18 mouse cellular contexts compared by ENCODE assay signal in genomic region chr6:118944093-118944492, GRCm38 (mm10).
"Had no signal": no experiment of that assay in that cellular context is flagged by ENCODE, and none has a peak within 500 bp of the region (broad histone marks: within the 10 kb centered on the region; RNA-seq: fewer than 3 reads in every experiment).

No protein-coding gene starts in this region.

- DNase-seq: lung, adult 18-20 months; lung, embryonic 14.5 days; lung, postnatal 10 days; lung, postnatal 4 days; midbrain, embryonic 14.5 days; retina, postnatal 1 day; right cerebral cortex, adult 18-20 months; right cerebral cortex, postnatal 25 days; right cerebral cortex, postnatal 4 days; spleen, adult 18-20 months; thymus, adult 18-20 months; thymus, postnatal 14 days; thymus, postnatal 36 days had no signal

- H3K27ac ChIP-seq: midbrain, embryonic 10.5 days; midbrain, embryonic 12.5 days; neural tube, embryonic 13.5 days; neural tube, embryonic 15.5 days had no signal

- H3K4me3 ChIP-seq: midbrain, embryonic 10.5 days; midbrain, embryonic 12.5 days; myocyte; neural tube, embryonic 13.5 days; neural tube, embryonic 15.5 days had no signal
